Mouse (Mus musculus) heart, embryonic 10.5 days (tissue): ENCODE results near the gene Glce. TPM values are rescaled to one million over a fixed set of nuclear protein-coding genes. Genes with fewer than 3 reads are reported as not detected.

Experiments used
- DNase-seq: peaks from one replicate; pipeline ENCODE4 v3.0.0-alpha.2; 2017; ENCODE audit warnings: low spot score
- H3K27ac ChIP-seq: fragments of 300-500 bp; sonication (generic); 2 replicates; pipeline ENCODE4 v1.5.1; 2016; ENCODE audit warnings: mild to moderate bottlenecking
- H3K27me3 ChIP-seq: fragments of 300-500 bp; sonication (generic); 2 replicates; pipeline ENCODE4 v1.6.1; 2016; ENCODE audit warnings: mild to moderate bottlenecking; ENCODE audit not compliant: poor library complexity, insufficient read depth, severe bottlenecking
- H3K36me3 ChIP-seq: fragments of 300-500 bp; sonication (generic); 2 replicates; pipeline ENCODE4 v1.6.1; 2016; ENCODE audit warnings: mild to moderate bottlenecking, moderate library complexity
- H3K4me1 ChIP-seq: fragments of 300-500 bp; sonication (generic); 2 replicates; pipeline ENCODE4 v1.6.1; 2016; ENCODE audit warnings: mild to moderate bottlenecking
- H3K4me3 ChIP-seq: fragments of 300-500 bp; sonication (generic); 2 replicates; pipeline ENCODE4 v1.5.1; 2016; ENCODE audit warnings: mild to moderate bottlenecking, moderate library complexity
- H3K9me3 ChIP-seq: fragments of 300-500 bp; sonication (generic); 2 replicates; pipeline ENCODE4 v1.6.1; 2016; ENCODE audit warnings: mild to moderate bottlenecking, moderate library complexity
- WGBS: fragments of 180-500 bp; shearing (Covaris S2); methylation state at CpG from one replicate; pipeline ENCODE4 v1.1.7; 2016; 5-methylcytosine and 5-hydroxymethylcytosine counted together
- microRNA-seq: library from miRNA; unstranded; fragments of <30 nt; microRNA quantifications from one replicate; pipeline ENCODE4, GENCODE M21; 2017
- polyA plus RNA-seq: library from polyadenylated mRNA; unstranded; fragments of >200 nt; fragmentation: Nextera tagmentation; extraction: Ambion mirVana; gene quantifications from 2 replicates; pipeline ENCODE4 v1.2.1, GENCODE M21; 2016

The Glce gene
- polyA plus RNA-seq, 1 experiment from 2014 or later: 17.6 TPM

GRCm38 (mm10) chr9:62020259-62020658, 102.2 kb downstream of the Glce start:
- 79% methylated on average over 7 of the region's 7 CpGs for WGBS
- DNase-seq: no peak
- no peaks in the 10 kb centered on the region for H3K9me3 ChIP-seq
- no peak overlapping the region for H3K4me3 ChIP-seq
- H3K27ac ChIP-seq: no peak overlapping the region
- peaks cover 29% of the 10 kb centered on the region for H3K27me3 ChIP-seq
- no peaks in the 10 kb centered on the region for H3K36me3 ChIP-seq
- H3K4me1 ChIP-seq: peaks cover 17% of the 10 kb centered on the region; the same call in 1 of the 2 replicates

- H3K27me3 ChIP-seq: peaks cover 13% of the 10 kb centered on the region; the same call in 1 of the 2 replicates
- H3K27ac ChIP-seq: no peak overlapping the region
- no peaks in the 10 kb centered on the region for H3K9me3 ChIP-seq
- H3K36me3 ChIP-seq: no peaks in the 10 kb centered on the region
- H3K4me1 ChIP-seq: peaks cover 14% of the 10 kb centered on the region
- WGBS: 36% methylated on average over 14 of the region's 14 CpGs
- no peak for DNase-seq
- no peak overlapping the region for H3K4me3 ChIP-seq
Observed at GRCm38 (mm10) chr9:62018229-62019093, 104.0 kb downstream of the Glce start.

GRCm38 (mm10) chr9:62017329-62017728, 105.1 kb downstream of the Glce start:
- no peaks in the 10 kb centered on the region for H3K9me3 ChIP-seq
- H3K27me3 ChIP-seq: peaks cover 9% of the 10 kb centered on the region; the same call in 1 of the 2 replicates
- H3K4me3 ChIP-seq: no peak overlapping the region
- WGBS: 82% methylated on average over 6 of the region's 6 CpGs
- H3K27ac ChIP-seq: no peak overlapping the region
- H3K4me1 ChIP-seq: peaks cover 25% of the 10 kb centered on the region
- DNase-seq: no peak
- no peaks in the 10 kb centered on the region for H3K36me3 ChIP-seq

- no peak for DNase-seq
- H3K4me3 ChIP-seq: no peak overlapping the region
- H3K9me3 ChIP-seq: no peaks in the 10 kb centered on the region
- H3K27me3 ChIP-seq: peaks cover 8% of the 10 kb centered on the region; the same call in 1 of the 2 replicates
- H3K4me1 ChIP-seq: peaks cover 27% of the 10 kb centered on the region
- 58% methylated on average over 3 of the region's 3 CpGs for WGBS
- H3K27ac ChIP-seq: no peak overlapping the region
- no peaks in the 10 kb centered on the region for H3K36me3 ChIP-seq
Observed at GRCm38 (mm10) chr9:62015504-62015903, 107.0 kb downstream of the Glce start.

GRCm38 (mm10) chr9:62013316-62014097, 108.9 kb downstream of the Glce start:
- H3K27me3 ChIP-seq: peaks cover 10% of the 10 kb centered on the region
- no peak for DNase-seq
- no peaks in the 10 kb centered on the region for H3K36me3 ChIP-seq
- no peaks in the 10 kb centered on the region for H3K9me3 ChIP-seq
- H3K27ac ChIP-seq: no peak overlapping the region
- 69% methylated on average over 12 of the region's 12 CpGs for WGBS
- H3K4me1 ChIP-seq: peaks cover 32% of the 10 kb centered on the region
- no peak overlapping the region for H3K4me3 ChIP-seq

GRCm38 (mm10) chr9:62008360-62008759, 114.1 kb downstream of the Glce start:
- Histone ChIP-seq H3K27ac (no peak overlapping the region), H3K4me3 (no peak overlapping the region), H3K4me1 (peaks cover 57% of the 10 kb centered on the region), H3K9me3 (no peaks in the 10 kb centered on the region), H3K27me3 (peaks cover 12% of the 10 kb centered on the region), H3K36me3 (no peaks in the 10 kb centered on the region)
- no peak for DNase-seq
- 71% methylated on average over 5 of the region's 5 CpGs for WGBS

Small RNA genes within 50 kb of the gene (microRNA-seq; reads per million reads assigned to microRNA genes)
- gene Mir5133: not detected

Other genes with a start within 250 kb of the Glce start
- 900 and 968 TPM in 2 replicates for gene Rplp1, start 208.1 kb downstream of the Glce start, polyA plus RNA-seq
- gene Kif23, start 175.9 kb downstream of the Glce start, polyA plus RNA-seq: 105 and 112 TPM in 2 replicates
- gene Paqr5, start 95.8 kb downstream of the Glce start, polyA plus RNA-seq: 0.39 and 0.51 TPM in 2 replicates
- gene Spesp1, start 159.6 kb upstream of the Glce start, polyA plus RNA-seq: not detected in 2 replicates
- gene Anp32a, start 218.6 kb upstream of the Glce start, polyA plus RNA-seq: 160 and 178 TPM in 2 replicates